Mouse (Mus musculus): Measurements from ENCODE around the gene Atxn1. TPM values are rescaled to one million over a fixed set of nuclear protein-coding genes. Genes with fewer than 3 reads are reported as not detected.

The Atxn1 gene
- polyA plus RNA-seq, 1 experiment = 2.5 TPM

- Histone ChIP-seq H3ac (ENCODE audit: control insufficient read depth, insufficient read length) (no peak overlapping the region), H3K4me2 (ENCODE audit: low read depth) (no peak overlapping the region), H3K4me3 (no peak overlapping the region), H3K79me2 (ENCODE audit: control insufficient read depth, insufficient read depth) (peaks cover 8% of the 10 kb centered on the region), H3K27me3 (ENCODE audit: control insufficient read depth, insufficient read depth, insufficient read length) (no peaks in the 10 kb centered on the region), H3K36me3 (ENCODE audit: control insufficient read depth, insufficient read depth) (no peaks in the 10 kb centered on the region)
- no peak for TF ChIP-seq E2F4 (IDR thresholded peaks at IDR 0.05; ENCODE audit: insufficient read depth)
- TF ChIP-seq MYOD1 (IDR thresholded peaks at IDR 0.05; ENCODE audit: control insufficient read depth in 1 of 3, insufficient read length in 2 of 3, low read depth in 2 of 3) = no peak
- TF ChIP-seq CEBPB (IDR thresholded peaks at IDR 0.05; ENCODE audit: insufficient read depth, poor library complexity, severe bottlenecking) = no peak
- no peak for TF ChIP-seq TCF12 (IDR thresholded peaks at IDR 0.05; ENCODE audit: insufficient read depth, poor library complexity, severe bottlenecking)
- no peak for TF ChIP-seq SRF (IDR thresholded peaks at IDR 0.05; ENCODE audit: control insufficient read depth, insufficient read length, low read depth)
- TF ChIP-seq TCF3 (IDR thresholded peaks at IDR 0.05; ENCODE audit: insufficient read length, low read depth) = no peak
- no peak for TF ChIP-seq POLR2A (IDR thresholded peaks at IDR 0.05; ENCODE audit: insufficient read length, low read depth)
- no peak for TF ChIP-seq POLR2AphosphoS2 (IDR thresholded peaks at IDR 0.05; ENCODE audit: insufficient read length, low read depth)
- TF ChIP-seq USF1 (IDR thresholded peaks at IDR 0.05; ENCODE audit: low read depth) = no peak
- TF ChIP-seq MAX (IDR thresholded peaks at IDR 0.05; ENCODE audit: low read depth) = no peak
- TF ChIP-seq REST (IDR thresholded peaks at IDR 0.05; ENCODE audit: insufficient read depth, insufficient read length) = no peak
- no peak for TF ChIP-seq MYOG (IDR thresholded peaks at IDR 0.05; ENCODE audit: control insufficient read depth in 1 of 3, insufficient read depth in 1 of 3, insufficient read length in 2 of 3, low read depth in 2 of 3)
Observed at GRCm38 (mm10) chr13:45854531-45854930, 110.3 kb downstream of the Atxn1 start.

- Histone ChIP-seq H3K36me3 (ENCODE audit: control insufficient read depth, insufficient read depth) (no peaks in the 10 kb centered on the region), H3ac (ENCODE audit: control insufficient read depth, insufficient read length) (no peak overlapping the region), H3K79me2 (ENCODE audit: control insufficient read depth, insufficient read depth) (peaks cover 8% of the 10 kb centered on the region), H3K4me3 (no peak overlapping the region), H3K27me3 (ENCODE audit: control insufficient read depth, insufficient read depth, insufficient read length) (no peaks in the 10 kb centered on the region), H3K4me2 (ENCODE audit: low read depth) (no peak overlapping the region)
- TF ChIP-seq POLR2AphosphoS2 (IDR thresholded peaks at IDR 0.05; ENCODE audit: insufficient read length, low read depth) = no peak
- no peak for TF ChIP-seq MYOG (IDR thresholded peaks at IDR 0.05; ENCODE audit: control insufficient read depth in 1 of 3, insufficient read depth in 1 of 3, insufficient read length in 2 of 3, low read depth in 2 of 3)
- no peak for TF ChIP-seq SRF (IDR thresholded peaks at IDR 0.05; ENCODE audit: control insufficient read depth, insufficient read length, low read depth)
- TF ChIP-seq REST (IDR thresholded peaks at IDR 0.05; ENCODE audit: insufficient read depth, insufficient read length) = no peak
- no peak for TF ChIP-seq E2F4 (IDR thresholded peaks at IDR 0.05; ENCODE audit: insufficient read depth)
- TF ChIP-seq POLR2A (IDR thresholded peaks at IDR 0.05; ENCODE audit: insufficient read length, low read depth) = no peak
- no peak for TF ChIP-seq TCF12 (IDR thresholded peaks at IDR 0.05; ENCODE audit: insufficient read depth, poor library complexity, severe bottlenecking)
- TF ChIP-seq CEBPB (IDR thresholded peaks at IDR 0.05; ENCODE audit: insufficient read depth, poor library complexity, severe bottlenecking) = no peak
- TF ChIP-seq MAX (IDR thresholded peaks at IDR 0.05; ENCODE audit: low read depth) = no peak
- TF ChIP-seq MYOD1 (IDR thresholded peaks at IDR 0.05; ENCODE audit: control insufficient read depth in 1 of 3, insufficient read length in 2 of 3, low read depth in 2 of 3) = no peak
- no peak for TF ChIP-seq USF1 (IDR thresholded peaks at IDR 0.05; ENCODE audit: low read depth)
- no peak for TF ChIP-seq TCF3 (IDR thresholded peaks at IDR 0.05; ENCODE audit: insufficient read length, low read depth)
Observed at GRCm38 (mm10) chr13:45853691-45854090, 111.1 kb downstream of the Atxn1 start.

GRCm38 (mm10) chr13:45852288-45852687 is 112.5 kb downstream of the Atxn1 start:
- H3ac ChIP-seq (ENCODE audit: control insufficient read depth, insufficient read length) = no peak overlapping the region
- no peak overlapping the region for H3K4me2 ChIP-seq (ENCODE audit: low read depth)
- peaks cover 5% of the 10 kb centered on the region for H3K79me2 ChIP-seq (ENCODE audit: control insufficient read depth, insufficient read depth)
- H3K4me3 ChIP-seq = no peak overlapping the region
- H3K27me3 ChIP-seq (ENCODE audit: control insufficient read depth, insufficient read depth, insufficient read length) = no peaks in the 10 kb centered on the region
- H3K36me3 ChIP-seq (ENCODE audit: control insufficient read depth, insufficient read depth) = no peaks in the 10 kb centered on the region
- TF ChIP-seq SRF (IDR thresholded peaks at IDR 0.05; ENCODE audit: control insufficient read depth, insufficient read length, low read depth) (no peak), REST (IDR thresholded peaks at IDR 0.05; ENCODE audit: insufficient read depth, insufficient read length) (no peak), POLR2AphosphoS2 (IDR thresholded peaks at IDR 0.05; ENCODE audit: insufficient read length, low read depth) (no peak), MYOG (IDR thresholded peaks at IDR 0.05; ENCODE audit: control insufficient read depth in 1 of 3, insufficient read depth in 1 of 3, insufficient read length in 2 of 3, low read depth in 2 of 3) (no peak), CEBPB (IDR thresholded peaks at IDR 0.05; ENCODE audit: insufficient read depth, poor library complexity, severe bottlenecking) (no peak), E2F4 (IDR thresholded peaks at IDR 0.05; ENCODE audit: insufficient read depth) (no peak), TCF12 (IDR thresholded peaks at IDR 0.05; ENCODE audit: insufficient read depth, poor library complexity, severe bottlenecking) (no peak), TCF3 (IDR thresholded peaks at IDR 0.05; ENCODE audit: insufficient read length, low read depth) (no peak), POLR2A (IDR thresholded peaks at IDR 0.05; ENCODE audit: insufficient read length, low read depth) (no peak), MYOD1 (IDR thresholded peaks at IDR 0.05; ENCODE audit: control insufficient read depth in 1 of 3, insufficient read length in 2 of 3, low read depth in 2 of 3) (no peak), USF1 (IDR thresholded peaks at IDR 0.05; ENCODE audit: low read depth) (no peak), MAX (IDR thresholded peaks at IDR 0.05; ENCODE audit: low read depth) (no peak)

GRCm38 (mm10) chr13:45851746-45852145 is 113.1 kb downstream of the Atxn1 start:
- Histone ChIP-seq H3K4me3 (no peak overlapping the region), H3K36me3 (ENCODE audit: control insufficient read depth, insufficient read depth) (no peaks in the 10 kb centered on the region)
- TF ChIP-seq POLR2A (IDR thresholded peaks at IDR 0.05; ENCODE audit: insufficient read length, low read depth) (no peak), REST (IDR thresholded peaks at IDR 0.05; ENCODE audit: insufficient read depth, insufficient read length) (no peak), E2F4 (IDR thresholded peaks at IDR 0.05; ENCODE audit: insufficient read depth) (no peak), MAX (IDR thresholded peaks at IDR 0.05; ENCODE audit: low read depth) (no peak), TCF3 (IDR thresholded peaks at IDR 0.05; ENCODE audit: insufficient read length, low read depth) (no peak), CEBPB (IDR thresholded peaks at IDR 0.05; ENCODE audit: insufficient read depth, poor library complexity, severe bottlenecking) (no peak), TCF12 (IDR thresholded peaks at IDR 0.05; ENCODE audit: insufficient read depth, poor library complexity, severe bottlenecking) (no peak), USF1 (IDR thresholded peaks at IDR 0.05; ENCODE audit: low read depth) (no peak), MYOG (IDR thresholded peaks at IDR 0.05; ENCODE audit: control insufficient read depth in 1 of 3, insufficient read depth in 1 of 3, insufficient read length in 2 of 3, low read depth in 2 of 3) (no peak), SRF (IDR thresholded peaks at IDR 0.05; ENCODE audit: control insufficient read depth, insufficient read length, low read depth) (no peak), MYOD1 (IDR thresholded peaks at IDR 0.05; ENCODE audit: control insufficient read depth in 1 of 3, insufficient read length in 2 of 3, low read depth in 2 of 3) (no peak), POLR2AphosphoS2 (IDR thresholded peaks at IDR 0.05; ENCODE audit: insufficient read length, low read depth) (no peak)

More at GRCm38 (mm10) chr13:45851746-45852145, 113.1 kb downstream of the Atxn1 start:
- H3K79me2 ChIP-seq (ENCODE audit: control insufficient read depth, insufficient read depth) = peaks cover 3% of the 10 kb centered on the region
- H3K4me2 ChIP-seq (ENCODE audit: low read depth) = no peak overlapping the region
- H3ac ChIP-seq (ENCODE audit: control insufficient read depth, insufficient read length) = no peak overlapping the region
- no peaks in the 10 kb centered on the region for H3K27me3 ChIP-seq (ENCODE audit: control insufficient read depth, insufficient read depth, insufficient read length)

Data from myocyte (in vitro differentiated cells).